Mouse (Mus musculus) c-Kit-positive CD71-negative TER-119-negative erythroid progenitor cells, embryonic 14.5 days (primary cell): ENCODE data around the gene Arrb1.

Source experiments
- DNase-seq: peaks from one replicate; pipeline ENCODE4 v3.0.0-alpha.2; 2013; ENCODE audit warnings: low read depth

The Arrb1 gene

GRCm38 (mm10) chr7:99580247-99580646, 45.0 kb downstream of the Arrb1 start:
- DNase-seq: no peak

GRCm38 (mm10) chr7:99582306-99582705, 47.0 kb downstream of the Arrb1 start:
- no peak for DNase-seq

GRCm38 (mm10) chr7:99582867-99583266, 47.6 kb downstream of the Arrb1 start:
- no peak for DNase-seq

GRCm38 (mm10) chr7:99583625-99584024, 48.4 kb downstream of the Arrb1 start:
- no peak for DNase-seq

- DNase-seq: no peak
Measured at GRCm38 (mm10) chr7:99585976-99586375, 50.7 kb downstream of the Arrb1 start.

- peak; percentile 64 for DNase-seq
Measured at GRCm38 (mm10) chr7:99590064-99590463, 54.8 kb downstream of the Arrb1 start.

- DNase-seq: no peak
Measured at GRCm38 (mm10) chr7:99590646-99591045, 55.4 kb downstream of the Arrb1 start.

GRCm38 (mm10) chr7:99592669-99593068, 57.4 kb downstream of the Arrb1 start:
- DNase-seq: peak; percentile 32

- peak; percentile 53 for DNase-seq
Measured at GRCm38 (mm10) chr7:99593868-99594803, 58.9 kb downstream of the Arrb1 start.

GRCm38 (mm10) chr7:99598722-99599121, 63.5 kb downstream of the Arrb1 start:
- no peak for DNase-seq

GRCm38 (mm10) chr7:99603875-99604662, 68.8 kb downstream of the Arrb1 start:
- no peak for DNase-seq

- no peak for DNase-seq
Measured at GRCm38 (mm10) chr7:99605058-99605457, 69.8 kb downstream of the Arrb1 start.

GRCm38 (mm10) chr7:99606303-99606702, 71.0 kb downstream of the Arrb1 start:
- no peak for DNase-seq

GRCm38 (mm10) chr7:99606766-99607165, 71.5 kb downstream of the Arrb1 start:
- no peak for DNase-seq

GRCm38 (mm10) chr7:99607632-99608031, 72.4 kb downstream of the Arrb1 start:
- DNase-seq: no peak

- DNase-seq: no peak
Measured at GRCm38 (mm10) chr7:99618264-99618663, 83.0 kb downstream of the Arrb1 start.

- no peak for DNase-seq
Measured at GRCm38 (mm10) chr7:99618860-99619259, 83.6 kb downstream of the Arrb1 start.

GRCm38 (mm10) chr7:99625722-99626375, 90.6 kb downstream of the Arrb1 start:
- DNase-seq: peak; percentile 40

GRCm38 (mm10) chr7:99626376-99627270, 91.4 kb downstream of the Arrb1 start, which contains the start of gene Tpbgl:
TSS of gene Tpbgl (minus strand) at chr7:99627103.
- no peak for DNase-seq

GRCm38 (mm10) chr7:99627366-99627765, 92.1 kb downstream of the Arrb1 start:
- no peak for DNase-seq

- DNase-seq: no peak
Measured at GRCm38 (mm10) chr7:99632286-99632685, 97.0 kb downstream of the Arrb1 start.
